Mouse (Mus musculus) frontal cortex, postnatal 25 days (tissue): ENCODE results near the gene A530016L24Rik.

Experiments
- DNase-seq, 2 experiments: peaks; one replicate each; pipeline ENCODE4 v3.0.0; 2022; ENCODE audit warnings: low spot score in 2 of 2

Gene A530016L24Rik

GRCm38 (mm10) chr12:112489134-112489533 is at the start of gene A530016L24Rik:
Gene A530016L24Rik, plus strand, starts transcription at chr12:112489448.
- no peak for DNase-seq

- DNase-seq = no peak
Measured at GRCm38 (mm10) chr12:112439993-112440392, 49.3 kb upstream of the A530016L24Rik start.

GRCm38 (mm10) chr12:112449144-112449827 is 40.0 kb upstream of the A530016L24Rik start:
- DNase-seq = no peak

GRCm38 (mm10) chr12:112449828-112450180 is 39.4 kb upstream of the A530016L24Rik start:
- DNase-seq = no peak

- no peak for DNase-seq
Measured at GRCm38 (mm10) chr12:112450883-112451282, 38.4 kb upstream of the A530016L24Rik start.

GRCm38 (mm10) chr12:112451381-112451780 is 37.9 kb upstream of the A530016L24Rik start:
- DNase-seq = no peak

GRCm38 (mm10) chr12:112451826-112452225 is 37.4 kb upstream of the A530016L24Rik start:
- DNase-seq = no peak

- no peak for DNase-seq
Measured at GRCm38 (mm10) chr12:112456144-112456713, 33.0 kb upstream of the A530016L24Rik start.

GRCm38 (mm10) chr12:112457839-112458238 is 31.4 kb upstream of the A530016L24Rik start:
- DNase-seq = peak; percentile 46 to 52

GRCm38 (mm10) chr12:112462423-112462822 is 26.8 kb upstream of the A530016L24Rik start:
- DNase-seq = no peak

GRCm38 (mm10) chr12:112463209-112463608 is 26.0 kb upstream of the A530016L24Rik start:
- no peak for DNase-seq

- no peak for DNase-seq
Measured at GRCm38 (mm10) chr12:112463750-112464444, 25.4 kb upstream of the A530016L24Rik start.

GRCm38 (mm10) chr12:112464516-112464915 is 24.7 kb upstream of the A530016L24Rik start:
- no peak for DNase-seq

GRCm38 (mm10) chr12:112465928-112466327 is 23.3 kb upstream of the A530016L24Rik start:
- DNase-seq = no peak

- no peak for DNase-seq
Measured at GRCm38 (mm10) chr12:112467387-112467786, 21.9 kb upstream of the A530016L24Rik start.

GRCm38 (mm10) chr12:112469393-112469792 is 19.9 kb upstream of the A530016L24Rik start:
- no peak for DNase-seq

GRCm38 (mm10) chr12:112470216-112470615 is 19.0 kb upstream of the A530016L24Rik start:
- DNase-seq = no peak

GRCm38 (mm10) chr12:112473777-112474176 is 15.5 kb upstream of the A530016L24Rik start:
- peak; percentile 83 to 85 for DNase-seq

- DNase-seq = no peak
Measured at GRCm38 (mm10) chr12:112489535-112489934, 287 bp downstream of the A530016L24Rik start.

- no peak for DNase-seq
Measured at GRCm38 (mm10) chr12:112490444-112490939, 1.2 kb downstream of the A530016L24Rik start.

GRCm38 (mm10) chr12:112496136-112496535 is 6.9 kb downstream of the A530016L24Rik start:
- no peak for DNase-seq

- no peak for DNase-seq
Measured at GRCm38 (mm10) chr12:112497731-112498130, 8.5 kb downstream of the A530016L24Rik start.

- peak in 1 of 2 experiments; percentile 29 for DNase-seq
Measured at GRCm38 (mm10) chr12:112498683-112499082, 9.4 kb downstream of the A530016L24Rik start.
